Mouse (Mus musculus): Measurements from ENCODE around the gene Olfr1143. TPM values are rescaled to one million over a fixed set of nuclear protein-coding genes. Genes with fewer than 3 reads are reported as not detected.

Gene Olfr1143
- not detected for polyA plus RNA-seq (2012; fragmentation: generic; extraction: Trizol)
- long read RNA-seq, experiment 1 = 0 reads
- long read RNA-seq, experiment 2 = 0 reads

DNA sequence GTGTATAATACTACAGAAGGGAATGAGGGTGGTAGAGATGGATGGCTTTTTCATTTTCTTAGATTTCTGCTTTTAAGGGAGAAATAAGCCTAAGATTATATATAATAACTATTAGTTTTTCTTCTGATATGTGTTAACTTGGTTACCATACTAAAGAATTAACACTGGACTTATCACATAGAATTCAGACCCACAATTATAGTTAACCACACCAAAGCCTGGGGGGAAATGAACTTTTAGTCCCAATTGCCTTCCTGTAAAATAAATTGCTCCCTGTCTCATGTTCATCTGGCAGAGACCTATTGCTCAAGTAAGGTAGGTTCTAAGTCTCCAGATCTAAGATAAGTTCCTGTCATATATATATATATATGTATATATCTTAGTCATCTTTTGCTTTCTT is at the start of gene Olfr1143:
Gene Olfr1143, plus strand, starts transcription at position 301 of the 400 bp plus-strand sequence.
- H3K79me2 ChIP-seq (ENCODE audit: control insufficient read depth, insufficient read depth) = no peaks in the 10 kb centered on the region
- no peaks in the 10 kb centered on the region for H3K36me3 ChIP-seq (ENCODE audit: control insufficient read depth, insufficient read depth)
- no peak within 1 kb of the TSS for H3ac ChIP-seq (ENCODE audit: control insufficient read depth, insufficient read length, low read depth)
- TF ChIP-seq MYOD1 (IDR thresholded peaks at IDR 0.05; ENCODE audit: control insufficient read depth, insufficient read length, low read depth) = no peak
- no peak for TF ChIP-seq USF1 (IDR thresholded peaks at IDR 0.05; ENCODE audit: low read depth)
- no peak for TF ChIP-seq CEBPB (IDR thresholded peaks at IDR 0.05; ENCODE audit: low read depth)
- no peak for TF ChIP-seq CTCF (IDR thresholded peaks at IDR 0.05; ENCODE audit: control insufficient read depth, insufficient read depth, insufficient read length)
- no peak for TF ChIP-seq MAX (IDR thresholded peaks at IDR 0.05)
- no peak within 1 kb of the TSS for H3K4me3 ChIP-seq (ENCODE audit: insufficient read depth, poor library complexity, severe bottlenecking)
- no peaks in the 10 kb centered on the region for H3K79me3 ChIP-seq (ENCODE audit: low read depth)
- H3K27me3 ChIP-seq (ENCODE audit: control insufficient read depth, insufficient read depth, insufficient read length) = no peaks in the 10 kb centered on the region

DNA sequence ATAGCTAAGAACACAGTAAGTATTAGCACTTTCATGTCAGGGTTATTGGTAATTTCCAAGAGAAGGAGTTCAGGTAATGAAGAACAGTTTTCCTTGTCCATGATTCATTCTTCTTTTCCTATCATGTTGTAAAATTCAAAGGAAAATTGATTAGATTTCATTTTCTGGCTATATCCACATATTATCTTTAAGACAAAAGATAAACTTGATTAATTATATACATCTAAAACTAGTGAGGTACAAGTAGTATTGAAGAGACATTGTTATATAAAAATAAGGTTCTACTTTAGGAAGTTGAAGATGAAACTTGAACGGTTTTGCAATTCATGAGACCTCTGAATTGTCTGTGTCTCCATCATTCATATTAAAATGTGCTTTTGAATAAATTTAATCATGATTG is 46.5 kb upstream of the Olfr1143 start, which contains the start of gene Olfr1141:
Gene Olfr1141, minus strand, starts transcription at position 101 of the 400 bp plus-strand sequence.
- Histone ChIP-seq H3K36me3 (ENCODE audit: control insufficient read depth, insufficient read depth) (no peaks in the 10 kb centered on the region), H3K79me3 (ENCODE audit: low read depth) (no peaks in the 10 kb centered on the region), H3K4me3 (ENCODE audit: insufficient read depth, poor library complexity, severe bottlenecking) (no peak within 1 kb of the TSS), H3K27me3 (ENCODE audit: control insufficient read depth, insufficient read depth, insufficient read length) (no peaks in the 10 kb centered on the region), H3K79me2 (ENCODE audit: control insufficient read depth, insufficient read depth) (no peaks in the 10 kb centered on the region), H3ac (ENCODE audit: control insufficient read depth, insufficient read length, low read depth) (no peak within 1 kb of the TSS)
- TF ChIP-seq FOSL1 (IDR thresholded peaks at IDR 0.05; ENCODE audit: insufficient read depth, low read length, poor library complexity, severe bottlenecking) = no peak
- no peak for TF ChIP-seq USF1 (IDR thresholded peaks at IDR 0.05; ENCODE audit: low read depth)
- TF ChIP-seq CTCF (IDR thresholded peaks at IDR 0.05; ENCODE audit: control insufficient read depth, insufficient read depth, insufficient read length) = no peak
- TF ChIP-seq MYOG (IDR thresholded peaks at IDR 0.05; ENCODE audit: control insufficient read depth, extremely low read depth, insufficient read length) = no peak
- no peak for TF ChIP-seq MAX (IDR thresholded peaks at IDR 0.05)
- no peak for TF ChIP-seq MYOD1 (IDR thresholded peaks at IDR 0.05; ENCODE audit: control insufficient read depth, insufficient read length, low read depth)

DNA sequence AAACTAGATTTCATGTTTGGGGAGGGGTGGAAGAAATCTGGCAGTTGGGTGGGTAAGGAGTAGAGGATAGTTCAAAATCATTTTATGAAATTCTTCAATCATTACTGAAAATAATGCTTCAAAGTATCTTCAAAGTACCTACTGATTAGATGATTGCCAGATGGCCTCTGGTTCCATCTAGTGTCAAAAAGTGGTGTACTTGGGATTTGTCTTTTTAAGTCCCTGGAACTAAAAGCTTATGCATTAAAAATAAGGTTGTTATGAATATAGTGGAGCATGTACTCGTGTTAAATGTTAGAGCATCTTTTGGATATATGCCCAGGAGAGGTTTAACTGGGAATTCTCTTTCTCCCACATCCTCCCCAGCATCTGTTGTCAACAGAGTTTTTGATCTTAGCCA is 24.2 kb upstream of the Olfr1143 start:
- Histone ChIP-seq H3K27me3 (ENCODE audit: control insufficient read depth, insufficient read depth, insufficient read length) (no peaks in the 10 kb centered on the region), H3K36me3 (ENCODE audit: control insufficient read depth, insufficient read depth) (no peaks in the 10 kb centered on the region), H3K79me2 (ENCODE audit: control insufficient read depth, insufficient read depth) (no peaks in the 10 kb centered on the region), H3K79me3 (ENCODE audit: low read depth) (no peaks in the 10 kb centered on the region), H3K4me3 (ENCODE audit: insufficient read depth, poor library complexity, severe bottlenecking) (no peak overlapping the region), H3ac (ENCODE audit: control insufficient read depth, insufficient read length, low read depth) (no peak overlapping the region)
- no peak for TF ChIP-seq FOSL1 (IDR thresholded peaks at IDR 0.05; ENCODE audit: insufficient read depth, low read length, poor library complexity, severe bottlenecking)

DNA sequence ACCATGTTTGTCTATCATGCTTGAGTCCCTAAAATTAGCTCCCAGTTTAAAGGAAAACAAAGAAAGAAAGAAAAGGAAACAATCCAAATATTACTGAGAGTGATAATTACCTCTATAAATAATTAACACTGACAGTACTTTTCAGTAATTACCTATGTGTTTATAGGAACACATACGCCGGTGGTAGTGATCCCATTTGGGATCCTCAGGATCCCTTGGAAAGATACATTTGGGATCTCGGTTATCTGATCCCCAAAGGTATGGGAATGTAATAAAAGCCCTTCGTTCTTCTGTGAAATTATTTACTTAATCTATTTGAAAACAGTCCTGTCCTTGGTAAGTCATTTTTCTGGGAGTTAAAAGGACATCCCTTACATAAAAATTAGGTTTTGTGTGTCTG is 21.2 kb upstream of the Olfr1143 start, which contains the start of gene Olfr152:
Gene Olfr152, plus strand, starts transcription at position 301 of the 400 bp plus-strand sequence.
- H3K4me3 ChIP-seq (ENCODE audit: insufficient read depth, poor library complexity, severe bottlenecking) = no peak within 1 kb of the TSS
- TF ChIP-seq CEBPB (IDR thresholded peaks at IDR 0.05; ENCODE audit: low read depth) (no peak), MYOG (IDR thresholded peaks at IDR 0.05; ENCODE audit: control insufficient read depth, extremely low read depth, insufficient read length) (no peak), MAX (IDR thresholded peaks at IDR 0.05) (no peak), FOSL1 (IDR thresholded peaks at IDR 0.05; ENCODE audit: insufficient read depth, low read length, poor library complexity, severe bottlenecking) (no peak), MYOD1 (IDR thresholded peaks at IDR 0.05; ENCODE audit: control insufficient read depth, insufficient read length, low read depth) (no peak), USF1 (IDR thresholded peaks at IDR 0.05; ENCODE audit: low read depth) (no peak), CTCF (IDR thresholded peaks at IDR 0.05; ENCODE audit: control insufficient read depth, insufficient read depth, insufficient read length) (no peak)

DNA sequence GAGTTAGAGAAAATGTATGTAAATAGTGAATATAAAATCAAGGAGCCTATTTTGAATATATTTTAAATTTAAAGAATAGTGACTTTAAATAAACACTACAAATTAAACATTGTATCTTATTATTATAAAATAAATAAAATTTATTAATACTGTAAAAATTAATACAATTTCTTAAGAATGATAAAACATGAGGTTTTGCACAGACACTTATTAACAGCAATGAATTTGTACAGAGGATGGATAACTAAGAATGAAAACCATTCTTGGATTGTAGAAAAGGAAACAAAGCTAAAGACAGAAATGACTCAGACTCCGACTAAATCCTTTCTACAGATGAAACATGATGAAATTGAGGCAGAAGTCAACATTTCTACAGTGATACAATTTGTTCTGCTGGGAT is 9.1 kb downstream of the Olfr1143 start, which contains the start of gene Olfr1145:
Gene Olfr1145, plus strand, starts transcription at position 301 of the 400 bp plus-strand sequence.
- Histone ChIP-seq H3K36me3 (ENCODE audit: control insufficient read depth, insufficient read depth) (no peaks in the 10 kb centered on the region), H3K79me3 (ENCODE audit: low read depth) (no peaks in the 10 kb centered on the region), H3ac (ENCODE audit: control insufficient read depth, insufficient read length, low read depth) (no peak within 1 kb of the TSS), H3K4me3 (ENCODE audit: insufficient read depth, poor library complexity, severe bottlenecking) (no peak within 1 kb of the TSS), H3K79me2 (ENCODE audit: control insufficient read depth, insufficient read depth) (no peaks in the 10 kb centered on the region), H3K27me3 (ENCODE audit: control insufficient read depth, insufficient read depth, insufficient read length) (no peaks in the 10 kb centered on the region)
- no peak for TF ChIP-seq MAX (IDR thresholded peaks at IDR 0.05)
- TF ChIP-seq FOSL1 (IDR thresholded peaks at IDR 0.05; ENCODE audit: insufficient read depth, low read length, poor library complexity, severe bottlenecking) = no peak
- no peak for TF ChIP-seq CTCF (IDR thresholded peaks at IDR 0.05; ENCODE audit: control insufficient read depth, insufficient read depth, insufficient read length)
- TF ChIP-seq CEBPB (IDR thresholded peaks at IDR 0.05; ENCODE audit: low read depth) = no peak
- TF ChIP-seq USF1 (IDR thresholded peaks at IDR 0.05; ENCODE audit: low read depth) = no peak
- no peak for TF ChIP-seq MYOD1 (IDR thresholded peaks at IDR 0.05; ENCODE audit: control insufficient read depth, insufficient read length, low read depth)
- TF ChIP-seq MYOG (IDR thresholded peaks at IDR 0.05; ENCODE audit: control insufficient read depth, extremely low read depth, insufficient read length) = no peak

More for the DNA sequence above, 21.2 kb upstream of the Olfr1143 start, which contains the start of gene Olfr152:
- H3K79me3 ChIP-seq (ENCODE audit: low read depth) = no peaks in the 10 kb centered on the region
- no peaks in the 10 kb centered on the region for H3K36me3 ChIP-seq (ENCODE audit: control insufficient read depth, insufficient read depth)
- no peaks in the 10 kb centered on the region for H3K79me2 ChIP-seq (ENCODE audit: control insufficient read depth, insufficient read depth)
- H3ac ChIP-seq (ENCODE audit: control insufficient read depth, insufficient read length, low read depth) = no peak within 1 kb of the TSS
- no peaks in the 10 kb centered on the region for H3K27me3 ChIP-seq (ENCODE audit: control insufficient read depth, insufficient read depth, insufficient read length)

DNA sequence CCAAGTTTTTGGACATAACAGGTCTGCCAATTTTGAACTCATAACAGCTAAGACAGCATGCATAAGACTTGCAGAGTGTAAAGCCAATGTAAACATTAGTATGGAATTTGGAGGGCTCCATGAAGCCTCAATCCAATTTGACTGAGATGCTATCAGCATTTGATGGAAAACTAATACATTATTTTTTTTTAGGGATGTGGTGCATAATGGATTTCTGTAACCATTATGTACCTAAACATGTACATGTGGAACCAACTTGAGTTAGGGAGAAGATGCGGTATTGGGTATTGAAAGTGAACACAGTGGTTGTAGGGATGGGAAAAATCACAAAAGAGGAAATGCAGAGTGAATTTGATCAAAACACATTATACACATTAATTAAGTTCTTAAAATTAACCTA is 29.8 kb downstream of the Olfr1143 start, which contains the start of gene Olfr1148:
Gene Olfr1148, plus strand, starts transcription at position 301 of the 400 bp plus-strand sequence.
- no peak within 1 kb of the TSS for H3ac ChIP-seq (ENCODE audit: control insufficient read depth, insufficient read length, low read depth)
- H3K36me3 ChIP-seq (ENCODE audit: control insufficient read depth, insufficient read depth) = no peaks in the 10 kb centered on the region
- TF ChIP-seq CTCF (IDR thresholded peaks at IDR 0.05; ENCODE audit: control insufficient read depth, insufficient read depth, insufficient read length) (no peak), MYOD1 (IDR thresholded peaks at IDR 0.05; ENCODE audit: control insufficient read depth, insufficient read length, low read depth) (no peak), MYOG (IDR thresholded peaks at IDR 0.05; ENCODE audit: control insufficient read depth, extremely low read depth, insufficient read length) (no peak), FOSL1 (IDR thresholded peaks at IDR 0.05; ENCODE audit: insufficient read depth, low read length, poor library complexity, severe bottlenecking) (no peak), CEBPB (IDR thresholded peaks at IDR 0.05; ENCODE audit: low read depth) (no peak), MAX (IDR thresholded peaks at IDR 0.05) (no peak), USF1 (IDR thresholded peaks at IDR 0.05; ENCODE audit: low read depth) (no peak)
- no peaks in the 10 kb centered on the region for H3K79me2 ChIP-seq (ENCODE audit: control insufficient read depth, insufficient read depth)
- H3K4me3 ChIP-seq (ENCODE audit: insufficient read depth, poor library complexity, severe bottlenecking) = no peak within 1 kb of the TSS
- no peaks in the 10 kb centered on the region for H3K79me3 ChIP-seq (ENCODE audit: low read depth)
- no peaks in the 10 kb centered on the region for H3K27me3 ChIP-seq (ENCODE audit: control insufficient read depth, insufficient read depth, insufficient read length)
